Mouse (Mus musculus) myocyte (in vitro differentiated cells): Measurements from ENCODE around the gene Top1.

Experiments
- MAX ChIP-seq: IDR thresholded peaks from one replicate; pipeline ENCODE4 v1.6.1; 2011; ENCODE audit warnings: low read depth, mild to moderate bottlenecking, control low read depth
- MYOD1 ChIP-seq, 3 experiments: IDR thresholded peaks; one replicate each; pipeline ENCODE4 v1.6.1; 2011; ENCODE audit warnings: control low read depth in 2 of 3, low read depth in 2 of 3, mild to moderate bottlenecking in 2 of 3, moderate library complexity in 1 of 3; ENCODE audit not compliant: insufficient read length in 2 of 3, control insufficient read depth in 1 of 3
- MYOG ChIP-seq, 3 experiments: IDR thresholded peaks; one replicate each; pipeline ENCODE4 v1.6.1; 2011; ENCODE audit warnings: control low read depth in 2 of 3, low read depth in 2 of 3, mild to moderate bottlenecking in 2 of 3; ENCODE audit not compliant: insufficient read length in 2 of 3, control insufficient read depth in 1 of 3, insufficient read depth in 1 of 3
- POLR2A ChIP-seq: IDR thresholded peaks from one replicate; pipeline ENCODE4 v1.6.1; 2011; ENCODE audit warnings: low read depth, mild to moderate bottlenecking, control low read depth, moderate library complexity; ENCODE audit not compliant: insufficient read length
- SRF ChIP-seq: IDR thresholded peaks from one replicate; pipeline ENCODE4 v1.6.1; 2011; ENCODE audit warnings: low read depth; ENCODE audit not compliant: control insufficient read depth, insufficient read length
- TCF12 ChIP-seq: IDR thresholded peaks from one replicate; pipeline ENCODE4 v1.6.1; 2011; ENCODE audit warnings: mild to moderate bottlenecking, control low read depth; ENCODE audit not compliant: poor library complexity, insufficient read depth, severe bottlenecking
- USF1 ChIP-seq: IDR thresholded peaks from one replicate; pipeline ENCODE4 v1.6.1; 2011; ENCODE audit warnings: low read depth, mild to moderate bottlenecking, control low read depth, moderate library complexity

GRCm38 (mm10) chr2:160717269-160717668 is 71.6 kb downstream of the Top1 start:
- TF ChIP-seq POLR2A = no peak
- TF ChIP-seq SRF = no peak
- TF ChIP-seq USF1 = no peak
- no peak for TF ChIP-seq MYOG (IDR thresholded peaks at IDR 0.05; ENCODE audit: control insufficient read depth in 1 of 3, insufficient read depth in 1 of 3, insufficient read length in 2 of 3, low read depth in 2 of 3)
- no peak for TF ChIP-seq MAX
- TF ChIP-seq MYOD1 (IDR thresholded peaks at IDR 0.05; ENCODE audit: control insufficient read depth in 1 of 3, insufficient read length in 2 of 3, low read depth in 2 of 3) = no peak
- no peak for TF ChIP-seq TCF12
